Mouse (Mus musculus) mature B cell (primary cell): ENCODE data around the gene Prrc2b.

Source experiments
- in situ Hi-C: fragments of 300-500 bp; cut with MboI; formaldehyde crosslinking; loops from 2 replicates; pipeline ENCODE4 v1.14.3; 2019

The Prrc2b gene

DNA sequence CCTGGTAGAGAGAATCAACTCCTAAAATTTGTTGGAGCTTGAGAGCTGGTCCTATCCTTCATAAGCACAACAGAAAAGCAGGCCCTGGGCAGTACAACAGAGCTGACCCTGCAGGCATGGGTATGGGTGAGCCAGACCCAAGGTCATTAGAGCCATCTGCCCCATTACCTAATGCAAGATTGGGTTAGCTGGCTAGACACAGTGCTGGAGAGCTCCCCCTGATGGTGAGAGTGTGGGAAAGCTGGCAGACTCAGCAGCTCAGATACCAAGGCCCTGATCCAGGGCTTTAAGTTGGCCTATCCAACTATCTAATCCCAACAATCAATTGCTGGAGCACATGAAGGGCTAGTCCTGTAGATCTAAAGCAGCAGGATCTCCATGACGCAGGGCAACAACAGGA is 131.8 kb downstream of the Prrc2b start:
- in situ Hi-C loops: no loop called here

DNA sequence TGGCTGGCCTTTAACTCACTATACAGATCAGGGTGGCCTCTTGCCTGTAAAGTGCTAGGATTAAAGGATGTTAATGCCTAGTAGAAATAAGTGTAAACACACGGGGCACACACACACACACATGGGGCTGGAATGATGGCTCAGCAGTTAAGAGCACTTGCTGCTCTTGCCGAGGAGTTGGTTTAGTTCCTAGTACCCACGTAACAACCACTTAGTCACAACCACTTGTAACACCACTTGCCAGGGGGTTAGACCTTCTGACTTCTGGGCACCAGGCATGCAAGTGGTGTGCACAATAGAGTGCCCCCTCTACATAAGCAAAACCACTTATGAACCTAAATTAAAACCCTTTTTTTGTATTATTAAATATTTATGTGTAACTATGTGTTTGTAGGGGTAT is 133.1 kb downstream of the Prrc2b start:
- in situ Hi-C loops: no loop called here
